In the genomic region with DNA sequence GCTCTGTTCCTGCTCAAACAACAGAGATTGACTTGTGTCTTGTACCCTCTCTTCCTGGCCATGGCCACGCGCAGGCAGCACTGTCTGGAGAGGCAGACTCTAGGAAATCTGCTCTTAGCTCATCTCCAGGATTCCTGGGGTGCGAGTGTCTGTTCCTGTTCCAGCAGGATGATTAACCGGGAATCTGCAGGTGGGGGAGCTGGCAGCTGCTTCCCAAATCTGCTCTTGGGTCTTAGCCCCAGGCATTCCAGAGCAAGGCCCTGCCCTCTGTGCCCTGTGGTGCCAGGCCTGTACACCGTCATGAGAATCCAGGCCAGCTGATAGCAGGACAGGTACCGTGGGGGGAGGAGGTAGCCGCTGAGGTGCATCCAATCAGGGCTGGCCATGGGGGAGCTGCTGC, we compare ENCODE assay signal across 19 mouse cellular contexts. TPM values are rescaled to one million over a fixed set of nuclear protein-coding genes. Genes with fewer than 3 reads are reported as not detected.
A peak's percentile ranks its signal among the peaks of the same experiment; 100 is the strongest.
DNase-seq lines count a peak whose midpoint lies in the region; ATAC-seq and TF ChIP-seq lines count a peak whose summit lies in the region.
"Had no signal": no experiment of that assay in that cellular context is flagged by ENCODE, and none has a peak within 500 bp of the region (broad histone marks: within the 10 kb centered on the region; RNA-seq: fewer than 3 reads in every experiment).

No protein-coding gene starts in this region.

- WGBS in heart, embryonic 12.5 days, result 67% methylated on average over 7 of the region's 7 CpGs
- 66% methylated on average over 7 of the region's 7 CpGs for WGBS in intestine, embryonic 16.5 days
- WGBS in intestine, embryonic 15.5 days, result 67% methylated on average over 7 of the region's 7 CpGs
- 74% methylated on average over 7 of the region's 7 CpGs for whole genome bisulfite sequencing in midbrain, postnatal 0 days

- DNase-seq in heart, adult 11 months, result peak; percentile 90
- DNase-seq in ovary, adult 18-20 months (ENCODE audit: low spot score), result peak; percentile 43
- no peak for DNase-seq in ovary, postnatal 36 days (ENCODE audit: low spot score)
- DNase-seq in midbrain, postnatal 0 days (ENCODE audit: low spot score), result peak; percentile 22
- DNase-seq in layer of hippocampus, adult 9-10 months (ENCODE audit: low spot score), result no peak
- DNase-seq: adrenal gland, postnatal 25 days; forebrain, postnatal 0 days; gastrocnemius, postnatal 10 days; kidney, postnatal 10 days; layer of hippocampus, postnatal 36 days; right cerebral cortex, postnatal 25 days; thymus, postnatal 14 days had no signal

- no peak overlapping the region for H3K4me3 ChIP-seq in heart, embryonic 12.5 days
- H3K4me3 ChIP-seq in intestine, embryonic 16.5 days (ENCODE audit: low read length), result no peak overlapping the region
- H3K4me3 ChIP-seq in intestine, embryonic 15.5 days (replicated peaks), result no peak overlapping the region
- no peak overlapping the region for H3K4me3 ChIP-seq in midbrain, postnatal 0 days (ENCODE audit: low read depth, low read length)
- H3K4me3 ChIP-seq: hindbrain, embryonic 15.5 days; limb, embryonic 15.5 days; myocyte had no signal

- no peak overlapping the region for H3K9ac ChIP-seq in heart, embryonic 12.5 days
- H3K9ac ChIP-seq in intestine, embryonic 16.5 days (ENCODE audit: low read depth, low read length), result 0 out of 2 replicates have a peak overlapping the region, but pooled peaks have one; percentile 33
- H3K9ac ChIP-seq in intestine, embryonic 15.5 days, result no peak overlapping the region
- H3K9ac ChIP-seq in midbrain, postnatal 0 days (replicated peaks; ENCODE audit: low read length, poor library complexity, severe bottlenecking), result no peak overlapping the region
- H3K9ac ChIP-seq: forebrain, postnatal 0 days; hindbrain, embryonic 15.5 days; limb, embryonic 15.5 days had no signal

- no peak for TF ChIP-seq CTCF in midbrain, postnatal 0 days (IDR thresholded peaks at IDR 0.05)

- H3K27ac ChIP-seq in heart, embryonic 12.5 days (ENCODE audit: poor library complexity, severe bottlenecking), result no peak overlapping the region
- H3K27ac ChIP-seq in intestine, embryonic 16.5 days (ENCODE audit: low read length), result no peak overlapping the region
- no peak overlapping the region for H3K27ac ChIP-seq in intestine, embryonic 15.5 days
- H3K27ac ChIP-seq in midbrain, postnatal 0 days (ENCODE audit: low read depth, low read length), result no peak overlapping the region
- H3K27ac ChIP-seq: hindbrain, embryonic 15.5 days; limb, embryonic 15.5 days; macrophage had no signal

- no peak overlapping the region for H3K4me2 ChIP-seq in heart, embryonic 12.5 days
- H3K4me2 ChIP-seq in intestine, embryonic 16.5 days (ENCODE audit: low read depth, low read length), result no peak overlapping the region
- no peak overlapping the region for H3K4me2 ChIP-seq in intestine, embryonic 15.5 days (replicated peaks)
- no peak overlapping the region for H3K4me2 ChIP-seq in midbrain, postnatal 0 days (ENCODE audit: low read depth, low read length, poor library complexity, severe bottlenecking)
- H3K4me2 ChIP-seq: hindbrain, embryonic 15.5 days; limb, embryonic 15.5 days had no signal

- no peaks in the 10 kb centered on the region for H3K36me3 ChIP-seq in heart, embryonic 12.5 days
- H3K36me3 ChIP-seq in intestine, embryonic 16.5 days (ENCODE audit: control insufficient read depth, insufficient read depth, low read length), result no peaks in the 10 kb centered on the region
- no peaks in the 10 kb centered on the region for H3K36me3 ChIP-seq in intestine, embryonic 15.5 days
- no peaks in the 10 kb centered on the region for H3K36me3 ChIP-seq in midbrain, postnatal 0 days (ENCODE audit: insufficient read depth, low read length)
- H3K36me3 ChIP-seq: hindbrain, embryonic 15.5 days; limb, embryonic 15.5 days had no signal

- H3K27me3 ChIP-seq in heart, embryonic 12.5 days (replicated peaks), result 0 out of 2 replicates have a peak, but pooled peaks cover 8% of the 10 kb centered on the region
- H3K27me3 ChIP-seq in intestine, embryonic 16.5 days (replicated peaks; ENCODE audit: control insufficient read depth, insufficient read depth, low read length), result no peaks in the 10 kb centered on the region
- no peaks in the 10 kb centered on the region for H3K27me3 ChIP-seq in intestine, embryonic 15.5 days (replicated peaks)
- no peaks in the 10 kb centered on the region for H3K27me3 ChIP-seq in midbrain, postnatal 0 days (ENCODE audit: insufficient read depth, low read length)
- H3K27me3 ChIP-seq: hindbrain, embryonic 15.5 days; limb, embryonic 15.5 days had no signal

- ATAC-seq in heart, embryonic 12.5 days (ENCODE audit: insufficient number of reproducible peaks, low FRiP score), result no peak
- ATAC-seq in intestine, embryonic 16.5 days, result no peak
- ATAC-seq in intestine, embryonic 15.5 days, result no peak
- ATAC-seq in midbrain, postnatal 0 days (ENCODE audit: low FRiP score), result no peak
- ATAC-seq: forebrain, postnatal 0 days had no signal

- H3K9me3 ChIP-seq in heart, embryonic 12.5 days (replicated peaks), result no peaks in the 10 kb centered on the region
- no peaks in the 10 kb centered on the region for H3K9me3 ChIP-seq in intestine, embryonic 16.5 days (ENCODE audit: control insufficient read depth, low read length)
- H3K9me3 ChIP-seq in intestine, embryonic 15.5 days, result no peaks in the 10 kb centered on the region
- H3K9me3 ChIP-seq in midbrain, postnatal 0 days (ENCODE audit: low read length), result no peaks in the 10 kb centered on the region
- H3K9me3 ChIP-seq: hindbrain, embryonic 15.5 days; limb, embryonic 15.5 days had no signal

- H3K4me1 ChIP-seq in heart, embryonic 12.5 days (replicated peaks), result peaks cover 22% of the 10 kb centered on the region
- H3K4me1 ChIP-seq in intestine, embryonic 16.5 days (ENCODE audit: control insufficient read depth, insufficient read depth, low read length), result peaks cover 13% of the 10 kb centered on the region
- peaks cover 10% of the 10 kb centered on the region; the same call in 1 of the 2 replicates for H3K4me1 ChIP-seq in intestine, embryonic 15.5 days (replicated peaks)
- H3K4me1 ChIP-seq in midbrain, postnatal 0 days (ENCODE audit: insufficient read depth, low read length), result no peaks in the 10 kb centered on the region

RNA-seq across cellular contexts. Expression of gene Megf6, which starts 34.0 kb away (rescaled TPM):
- 16.0 and 19.4 TPM in 2 replicates for polyA plus RNA-seq in heart, embryonic 12.5 days (2016; fragmentation: Nextera tagmentation; extraction: Ambion mirVana)
- polyA plus RNA-seq in intestine, embryonic 16.5 days (2015; fragmentation: Nextera tagmentation; extraction: Ambion mirVana), result 10.3 and 12.0 TPM in 2 replicates
- 13.1 and 14.2 TPM in 2 replicates for polyA plus RNA-seq in intestine, embryonic 15.5 days (2015; fragmentation: Nextera tagmentation; extraction: Ambion mirVana)
- 39.4 and 68.0 TPM in 2 replicates for total RNA-seq in midbrain, postnatal 0 days (2014; rRNA removed)
- polyA plus RNA-seq in midbrain, postnatal 0 days (2015; fragmentation: Nextera tagmentation; extraction: Ambion mirVana), result 12.1 and 15.4 TPM in 2 replicates
- polyA plus RNA-seq: macrophage, myocyte had no signal

RNA-seq across cellular contexts. Expression of gene Tprgl, which starts 44.1 kb away (rescaled TPM):
- polyA plus RNA-seq in heart, embryonic 12.5 days (2016; fragmentation: Nextera tagmentation; extraction: Ambion mirVana), result 128 and 135 TPM in 2 replicates
- 87.9 and 93.9 TPM in 2 replicates for polyA plus RNA-seq in intestine, embryonic 16.5 days (2015; fragmentation: Nextera tagmentation; extraction: Ambion mirVana)
- polyA plus RNA-seq in intestine, embryonic 15.5 days (2015; fragmentation: Nextera tagmentation; extraction: Ambion mirVana), result 102 and 110 TPM in 2 replicates
- 210 and 241 TPM in 2 replicates for total RNA-seq in midbrain, postnatal 0 days (2014; rRNA removed)
- 227 and 250 TPM in 2 replicates for polyA plus RNA-seq in midbrain, postnatal 0 days (2015; fragmentation: Nextera tagmentation; extraction: Ambion mirVana)

Comparison
In these comparisons a context has a peak if more than half of its experiments do, and no peak if none do; other contexts are left out.
1. DNase-seq: peak in heart, adult 11 months (single experiment), ovary, adult 18-20 months (single experiment) and midbrain, postnatal 0 days (single experiment); none in ovary, postnatal 36 days (single experiment) and layer of hippocampus, adult 9-10 months (single experiment).